Mouse (Mus musculus) cerebellum, adult 9-10 months (tissue): Measurements from ENCODE around the gene Igf2bp1.
A peak's percentile ranks its signal among the peaks of the same experiment; 100 is the strongest.

Experiments
- DNase-seq: peaks from one replicate; pipeline ENCODE4 v3.0.0; 2022

The Igf2bp1 gene

GRCm38 (mm10) chr11:96006852-96007515 is 1.2 kb upstream of the Igf2bp1 start:
- no peak for DNase-seq

DNA sequence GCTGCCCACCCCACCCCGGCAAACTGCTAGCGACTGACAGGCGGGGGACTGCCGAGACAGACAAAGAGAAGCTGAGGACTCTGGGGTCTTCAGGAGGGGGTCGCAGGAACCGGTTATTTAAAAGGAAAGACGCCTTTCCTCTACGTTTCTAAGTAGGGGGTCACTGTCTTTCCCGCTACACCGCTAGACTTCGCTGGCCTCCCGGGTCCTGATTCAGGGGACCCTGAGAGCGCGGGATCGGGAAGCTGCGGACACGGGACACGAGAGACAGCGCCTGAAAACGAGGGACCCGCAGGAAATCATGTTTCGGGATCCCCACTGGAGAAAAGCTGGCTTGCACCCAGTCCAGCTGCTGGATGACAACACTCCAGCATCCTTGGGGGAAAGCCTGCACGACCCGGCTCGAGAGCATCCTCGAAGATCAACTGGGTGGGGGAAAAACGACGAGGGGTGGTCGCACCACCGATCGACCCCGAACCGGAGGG is 669 bp upstream of the Igf2bp1 start:
- DNase-seq: no peak

GRCm38 (mm10) chr11:96004793-96005402 is 842 bp downstream of the Igf2bp1 start:
- no peak for DNase-seq

- no peak for DNase-seq
Measured at GRCm38 (mm10) chr11:96003969-96004792, 1.6 kb downstream of the Igf2bp1 start.

- no peak for DNase-seq
Measured at GRCm38 (mm10) chr11:96003100-96003900, 2.4 kb downstream of the Igf2bp1 start.

DNA sequence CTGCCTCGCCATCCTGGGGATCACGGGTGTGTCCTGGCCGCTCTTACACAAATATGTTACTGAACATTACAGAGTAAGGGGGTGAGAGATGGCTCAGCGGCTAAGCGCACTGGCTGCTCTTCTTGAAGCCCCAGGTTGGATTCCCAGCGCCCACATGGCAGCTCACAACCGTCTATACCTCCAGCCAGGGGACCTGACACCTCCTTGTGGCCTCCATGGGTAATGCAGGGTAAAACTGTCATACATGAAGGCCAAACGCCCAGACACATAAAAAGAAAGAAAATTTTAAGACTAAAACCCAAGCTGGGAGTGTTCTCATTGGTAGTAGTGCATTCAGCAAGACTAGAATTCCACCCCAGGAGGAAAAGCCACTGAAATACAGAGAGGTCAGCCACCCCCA is 11.6 kb downstream of the Igf2bp1 start:
- no peak for DNase-seq

- DNase-seq: no peak
Measured at GRCm38 (mm10) chr11:95990886-95991708, 14.6 kb downstream of the Igf2bp1 start.

DNA sequence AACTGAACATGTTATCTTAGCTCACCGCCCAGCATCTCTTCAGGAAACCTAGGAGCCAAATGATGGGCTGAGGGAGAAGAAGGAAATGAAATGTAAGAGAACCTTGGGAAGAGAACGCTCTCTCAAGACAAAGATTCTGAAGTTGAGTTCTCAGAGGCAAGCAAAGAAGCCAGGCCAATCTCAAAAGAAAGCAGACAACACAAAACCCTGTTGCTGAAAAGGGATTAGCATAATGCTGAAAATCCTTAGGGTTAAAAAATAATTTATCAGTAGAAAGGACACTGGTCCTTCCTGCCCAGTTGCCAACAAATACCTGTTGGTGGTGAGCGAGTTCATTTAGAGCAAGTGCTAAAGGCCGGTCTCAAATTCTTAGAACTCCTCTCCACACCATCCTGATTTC is 15.3 kb downstream of the Igf2bp1 start:
- DNase-seq: no peak

DNA sequence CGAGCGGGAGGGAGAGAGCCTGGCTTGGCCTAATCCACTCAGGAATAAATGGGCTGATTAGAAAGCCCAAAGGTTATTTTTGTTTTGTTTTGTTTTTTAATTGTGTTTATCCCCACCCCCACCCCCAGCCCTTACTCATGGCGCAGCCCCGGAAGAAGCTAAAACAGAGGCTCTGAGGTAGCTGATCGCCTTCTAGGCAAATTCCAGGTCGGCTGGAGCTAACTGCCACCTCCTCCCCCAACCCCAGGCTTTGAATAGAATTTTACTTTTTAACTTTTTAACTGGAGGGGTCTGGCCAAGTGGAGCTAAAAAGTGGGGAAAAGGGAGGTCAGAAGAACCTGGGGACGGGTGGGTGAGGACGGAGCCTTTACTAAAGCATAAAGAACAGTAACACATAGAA is 15.9 kb downstream of the Igf2bp1 start:
- DNase-seq: no peak

DNA sequence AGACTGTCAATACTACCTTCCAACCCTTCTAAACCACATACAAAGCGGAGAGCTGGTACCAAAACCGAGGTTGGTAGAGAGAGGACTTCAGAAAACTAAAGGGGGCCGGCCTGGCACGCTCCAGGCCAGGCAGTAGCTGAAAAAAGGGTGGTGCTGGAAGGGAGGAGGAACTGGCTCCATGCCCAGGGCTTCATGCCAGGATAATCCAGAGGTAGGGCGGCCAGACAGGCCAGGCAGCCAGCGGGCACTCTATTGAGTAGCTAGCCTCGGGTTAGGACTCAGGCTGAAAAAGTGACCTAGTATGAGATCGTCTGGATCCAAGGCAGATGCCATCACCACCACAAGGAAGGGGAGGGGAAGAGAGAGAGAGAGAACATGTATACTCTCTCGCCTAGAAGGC is 17.2 kb downstream of the Igf2bp1 start:
- no peak for DNase-seq

- no peak for DNase-seq
Measured at GRCm38 (mm10) chr11:95987854-95988447, 17.8 kb downstream of the Igf2bp1 start.

DNA sequence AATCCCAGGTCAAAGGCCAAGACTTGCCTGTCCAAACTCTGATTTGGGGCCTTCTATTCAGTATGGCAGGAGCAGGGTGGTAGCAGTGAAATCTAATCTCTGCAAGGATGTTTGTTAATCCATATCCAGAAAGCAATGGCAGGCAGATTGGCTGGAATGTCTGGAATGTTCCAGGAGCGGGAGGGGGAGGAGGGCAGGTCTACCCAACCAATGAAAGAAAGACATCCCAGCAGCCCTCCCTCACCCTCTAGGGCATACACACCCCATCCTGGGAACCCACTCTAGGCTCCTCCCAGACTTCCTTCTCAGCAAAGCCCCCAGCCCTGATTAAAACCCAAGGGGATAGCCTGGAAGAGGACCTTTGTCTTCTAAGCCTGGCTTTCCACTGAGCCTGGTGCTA is 23.3 kb downstream of the Igf2bp1 start:
- DNase-seq: no peak

- no peak for DNase-seq
Measured at GRCm38 (mm10) chr11:95981804-95982203, 23.9 kb downstream of the Igf2bp1 start.

DNA sequence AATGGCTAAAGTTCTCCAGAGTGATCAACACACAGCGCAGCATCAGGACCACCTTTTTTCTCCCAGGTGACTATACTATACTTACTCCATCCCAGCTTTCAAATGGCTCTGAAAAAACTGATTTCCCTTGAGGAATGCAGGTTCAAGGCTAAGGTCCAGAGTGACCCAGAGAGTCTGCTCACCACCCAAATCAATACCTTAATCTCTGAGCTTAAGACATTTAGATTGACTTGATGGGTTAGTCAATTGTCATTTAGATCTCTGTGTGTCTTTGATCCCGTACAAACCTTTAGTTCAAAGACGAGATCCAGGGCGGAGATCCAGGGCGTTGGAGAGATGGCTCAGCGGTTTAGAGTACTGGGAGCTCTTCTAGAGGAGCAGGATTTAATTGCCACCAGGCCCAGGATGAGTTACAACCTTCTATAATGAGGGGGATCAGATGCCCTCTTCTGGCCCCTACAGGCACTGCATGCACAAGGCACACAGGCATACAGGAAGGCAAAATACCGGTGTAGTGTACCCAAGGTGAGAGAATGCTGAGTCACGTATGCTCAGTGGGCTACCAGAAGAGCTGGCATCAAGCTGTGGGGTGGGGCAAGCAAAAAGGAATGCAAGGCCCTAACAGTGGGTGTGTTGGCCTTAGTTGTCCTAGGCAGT is 24.9 kb downstream of the Igf2bp1 start:
- no peak for DNase-seq

- no peak for DNase-seq
Measured at GRCm38 (mm10) chr11:95978487-95978886, 27.3 kb downstream of the Igf2bp1 start.

- DNase-seq: no peak
Measured at GRCm38 (mm10) chr11:95976290-95976689, 29.4 kb downstream of the Igf2bp1 start.

DNA sequence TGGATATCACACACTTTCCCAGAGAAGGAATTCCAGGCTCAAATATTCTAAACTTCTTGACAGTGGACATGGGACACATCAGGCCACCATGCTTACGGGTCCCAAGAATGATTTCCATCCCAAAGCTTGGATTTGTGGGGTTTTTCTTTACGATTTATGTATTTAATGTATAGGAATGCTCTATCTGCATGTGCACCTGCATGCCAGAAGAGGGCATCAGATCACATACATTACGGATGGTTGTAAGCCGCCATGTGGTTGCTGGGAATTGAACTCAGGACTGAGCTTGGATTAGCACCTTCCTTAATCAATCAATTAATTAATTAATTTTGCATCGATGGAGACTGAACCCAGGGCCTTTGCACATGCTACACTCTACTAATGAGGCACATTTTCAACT is 30.0 kb downstream of the Igf2bp1 start:
- DNase-seq: no peak

- DNase-seq: no peak
Measured at GRCm38 (mm10) chr11:95973187-95973586, 32.6 kb downstream of the Igf2bp1 start.

GRCm38 (mm10) chr11:95963304-95963703 is 42.4 kb downstream of the Igf2bp1 start:
- peak; percentile 13 for DNase-seq

GRCm38 (mm10) chr11:95959152-95959551 is 46.6 kb downstream of the Igf2bp1 start:
- DNase-seq: no peak

- no peak for DNase-seq
Measured at GRCm38 (mm10) chr11:95958251-95958650, 47.5 kb downstream of the Igf2bp1 start.
